Mouse (Mus musculus) right cerebral cortex, adult 18-20 months (tissue): ENCODE measurements around the gene Tmem144.
"Not testable (repeated sequence)": the region's sequence is repeated elsewhere in the genome, so short reads cannot be mapped to it uniquely, and the experiment has no call there.

Experiments
- DNase-seq: peaks from one replicate; pipeline ENCODE4 v3.0.0; 2022; ENCODE audit warnings: mixed read lengths

The Tmem144 gene

DNA sequence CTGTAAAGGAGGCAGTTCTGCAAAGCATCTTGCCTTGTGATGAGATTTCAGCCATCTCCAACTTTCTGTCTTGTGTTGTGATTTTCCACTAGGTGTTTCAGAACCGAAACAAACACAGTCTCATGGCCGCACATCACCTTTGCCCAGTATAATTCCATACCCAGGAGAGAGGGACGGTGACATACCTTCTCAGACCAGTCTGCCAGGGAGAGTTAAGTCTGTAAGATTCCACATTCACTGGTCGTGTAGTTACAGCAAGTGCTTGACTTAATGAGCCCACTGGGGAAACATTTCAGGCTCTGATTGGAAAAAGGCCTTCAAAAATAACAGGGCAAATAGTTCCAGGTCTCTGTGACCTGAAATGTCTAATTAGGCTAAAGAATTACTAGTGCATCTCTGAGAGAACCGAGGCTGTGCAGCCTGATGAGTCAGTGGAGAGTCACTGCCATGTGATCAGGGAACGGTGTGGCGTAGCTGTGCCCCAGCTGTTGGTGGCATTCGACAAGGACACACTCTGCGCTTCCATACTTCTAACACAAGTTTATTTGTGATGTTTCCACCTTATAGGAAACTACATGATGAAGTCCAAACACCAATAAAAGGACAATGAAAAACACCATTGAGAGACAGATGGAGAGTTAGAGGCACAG lies 43.9 kb downstream of the Tmem144 start:
- no peak for DNase-seq

DNA sequence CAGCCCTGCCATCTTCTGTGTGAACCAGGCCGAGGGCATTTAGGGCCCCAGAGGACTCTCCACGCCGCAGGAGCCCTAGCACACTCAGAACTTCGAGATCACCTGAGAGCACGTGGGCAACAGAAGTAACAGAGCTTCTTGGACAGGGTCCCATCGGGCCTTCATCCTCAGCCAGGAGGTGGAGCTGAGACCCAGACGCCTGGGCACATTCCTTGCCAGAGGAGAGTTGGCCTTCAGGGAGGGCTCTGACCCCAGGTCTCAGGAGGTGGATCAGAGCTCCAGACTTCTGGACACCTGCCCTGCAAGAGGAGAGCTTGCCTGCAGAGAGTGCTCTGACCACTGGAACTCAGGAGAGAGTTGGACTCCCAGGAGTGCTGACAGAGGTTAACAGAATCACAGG lies 51.8 kb downstream of the Tmem144 start:
- DNase-seq = not testable (repeated sequence)

DNA sequence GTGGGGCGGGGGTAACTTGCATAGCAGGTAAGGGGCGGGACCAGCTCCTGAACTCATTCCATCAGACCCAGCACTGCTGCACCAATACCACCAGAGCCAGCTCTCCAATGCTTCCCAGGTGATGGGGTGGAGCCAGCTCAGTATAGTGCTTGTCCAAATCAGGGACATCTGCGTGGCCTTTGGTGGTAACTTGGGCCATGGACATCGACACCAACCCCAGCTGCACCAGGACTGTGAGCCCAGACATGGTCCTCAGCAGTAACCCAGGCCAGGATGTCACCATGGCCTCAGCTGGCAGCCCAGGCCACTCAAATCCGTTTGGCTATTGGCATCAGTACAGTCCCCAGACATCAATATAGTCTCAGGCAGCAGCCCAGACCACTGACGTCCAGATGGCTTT lies 60.3 kb downstream of the Tmem144 start:
- no peak for DNase-seq

DNA sequence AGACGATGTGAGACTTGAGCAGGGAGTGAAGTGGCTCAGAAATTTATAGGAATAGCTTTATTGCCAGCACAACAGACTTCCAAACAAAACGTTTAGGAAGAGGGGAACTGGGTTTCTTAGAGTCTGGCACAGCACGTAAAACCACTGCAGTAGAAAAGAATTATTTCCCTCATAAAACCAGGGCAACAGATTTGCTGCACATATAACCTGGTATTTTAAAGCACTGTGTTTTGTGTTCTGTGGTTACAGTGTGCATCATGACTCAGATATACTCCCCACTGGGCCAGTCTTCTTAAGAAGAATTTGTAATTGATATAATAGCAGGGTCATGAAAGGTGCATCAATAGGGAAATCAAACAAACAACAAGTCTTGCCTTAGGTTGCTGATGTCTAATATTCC lies 62.2 kb downstream of the Tmem144 start:
- no peak for DNase-seq

DNA sequence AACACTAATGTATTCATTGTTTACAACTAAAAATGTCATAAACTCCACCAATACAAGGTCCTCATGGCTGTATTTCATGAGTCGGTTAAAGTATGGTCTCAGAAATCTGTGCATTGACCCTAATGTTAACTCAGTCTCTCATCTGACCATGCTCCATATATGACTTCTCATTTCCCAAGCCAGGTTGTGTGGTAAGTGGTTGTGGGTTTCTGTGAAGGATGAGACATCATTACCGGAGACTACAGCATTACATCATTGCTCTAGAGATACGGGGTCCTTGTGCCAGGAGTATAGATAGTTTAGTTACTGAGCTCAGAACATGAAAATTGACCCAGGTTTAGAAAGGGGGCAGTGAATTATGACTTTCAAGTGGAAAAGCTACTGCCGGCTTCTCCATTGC lies 63.0 kb downstream of the Tmem144 start:
- no peak for DNase-seq

DNA sequence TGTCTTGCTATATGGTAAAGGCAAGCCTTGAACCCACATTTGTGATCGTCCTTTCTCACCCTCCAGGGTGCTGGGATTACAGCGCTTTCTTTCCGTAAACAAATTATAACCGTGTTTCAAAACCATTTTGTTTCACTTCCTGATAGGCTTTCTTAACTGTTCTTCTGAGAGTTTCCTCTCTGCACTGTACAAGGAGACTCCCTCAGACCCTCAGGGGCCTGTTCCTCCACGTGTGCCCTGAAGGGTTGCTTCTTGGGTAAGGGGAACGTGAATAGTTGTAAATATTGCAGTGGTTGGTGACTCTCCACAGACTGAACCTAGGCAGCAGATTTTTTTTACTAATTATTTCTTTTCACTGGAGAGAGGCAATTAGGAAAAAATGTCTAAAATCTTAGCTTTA lies 63.6 kb downstream of the Tmem144 start:
- no peak for DNase-seq

DNA sequence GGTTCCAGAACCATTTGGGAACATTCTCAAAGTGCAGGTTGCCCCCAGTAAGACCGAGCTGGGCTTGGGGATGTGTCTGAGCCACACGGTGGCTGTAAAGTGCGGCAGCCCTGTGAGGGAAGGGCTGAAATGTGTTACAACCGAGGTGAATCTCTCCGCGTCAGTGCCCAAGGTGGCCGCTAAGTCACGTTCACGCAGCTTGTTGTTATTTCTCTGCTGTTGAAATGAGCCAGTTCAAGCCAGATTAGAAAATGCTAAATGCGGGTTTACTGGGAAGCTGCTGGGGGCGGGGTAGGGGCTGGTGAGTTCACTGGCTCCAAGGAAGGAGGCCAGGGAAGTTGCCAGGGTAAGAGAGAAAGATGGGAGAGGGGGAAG lies 68.2 kb downstream of the Tmem144 start:
- no peak for DNase-seq

DNA sequence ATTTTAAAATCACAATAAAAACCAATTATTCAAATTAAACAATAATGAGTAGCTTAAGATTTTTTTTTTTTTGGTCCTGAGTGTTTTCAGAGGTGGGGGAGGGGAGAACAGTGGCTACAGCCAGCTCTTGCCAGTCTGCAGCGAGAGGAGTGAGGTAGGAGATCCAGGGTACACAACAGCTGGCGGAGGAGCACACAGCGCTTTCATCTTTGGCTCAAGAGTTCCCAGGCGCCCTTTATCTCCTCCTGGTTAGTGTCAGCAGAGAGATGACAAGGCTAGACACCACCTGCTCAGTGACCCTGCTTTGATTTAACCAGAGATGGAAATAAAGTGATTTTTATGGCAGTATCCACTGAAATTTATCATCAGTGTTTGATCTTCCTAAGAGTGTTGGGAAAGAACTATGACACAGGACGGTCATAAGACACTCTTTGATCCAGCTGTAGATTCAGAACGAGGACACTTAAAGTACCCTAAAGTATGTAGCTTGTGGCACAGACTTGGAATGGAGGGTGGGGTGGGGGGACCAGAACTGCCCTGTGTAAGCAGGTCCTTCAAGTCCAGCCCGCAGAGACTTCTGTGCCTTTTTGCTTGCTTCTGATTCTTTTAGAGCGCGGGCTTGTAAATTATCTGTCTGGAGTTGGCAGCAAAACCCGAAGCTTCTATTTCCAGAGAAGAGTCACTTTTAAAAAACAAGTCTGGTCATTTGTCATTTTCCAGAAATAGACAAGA lies 68.8 kb downstream of the Tmem144 start:
- no peak for DNase-seq

DNA sequence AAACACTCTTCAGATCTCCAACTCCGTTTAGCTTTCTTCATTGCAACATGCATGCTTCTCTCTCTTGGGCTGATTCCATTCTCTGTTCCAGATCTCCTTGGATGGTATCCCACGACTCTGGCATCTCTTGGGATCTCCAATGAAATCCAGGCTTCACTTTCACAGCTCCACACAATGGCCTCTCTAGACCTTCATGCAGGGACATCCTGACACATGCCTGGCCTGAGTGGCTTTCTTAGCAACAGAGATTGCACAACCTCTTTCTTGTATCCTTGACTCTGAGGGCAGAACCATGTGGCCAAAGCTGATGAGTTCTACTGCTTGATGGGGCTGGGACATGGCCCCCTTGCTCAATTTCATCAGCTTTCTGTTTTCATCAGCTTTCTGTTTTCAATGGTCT lies 79.9 kb downstream of the Tmem144 start:
- DNase-seq = no peak
